Mouse (Mus musculus): ENCODE data around the gene Nae1.

Gene Nae1

GRCm38 (mm10) chr8:104517872-104518271 lies 16.6 kb downstream of the Nae1 start:
- DNase-seq = no peak

GRCm38 (mm10) chr8:104510134-104510533 lies 24.3 kb downstream of the Nae1 start:
- DNase-seq = no peak

GRCm38 (mm10) chr8:104509061-104510006 lies 25.1 kb downstream of the Nae1 start, which contains the start of gene Terb1:
Terb1 (minus strand) TSS chr8:104509910.
- peak; percentile 58 to 81 for DNase-seq

- no peak for DNase-seq
Observed at GRCm38 (mm10) chr8:104479091-104479490, 55.3 kb downstream of the Nae1 start.

- no peak for DNase-seq
Observed at GRCm38 (mm10) chr8:104472465-104472864, 62.0 kb downstream of the Nae1 start.

- no peak for DNase-seq
Observed at GRCm38 (mm10) chr8:104467463-104467862, 67.0 kb downstream of the Nae1 start.

Measured in kidney, postnatal 25 days (tissue).